Mouse (Mus musculus): ENCODE results near the gene Lrrc36.

The Lrrc36 gene

DNA sequence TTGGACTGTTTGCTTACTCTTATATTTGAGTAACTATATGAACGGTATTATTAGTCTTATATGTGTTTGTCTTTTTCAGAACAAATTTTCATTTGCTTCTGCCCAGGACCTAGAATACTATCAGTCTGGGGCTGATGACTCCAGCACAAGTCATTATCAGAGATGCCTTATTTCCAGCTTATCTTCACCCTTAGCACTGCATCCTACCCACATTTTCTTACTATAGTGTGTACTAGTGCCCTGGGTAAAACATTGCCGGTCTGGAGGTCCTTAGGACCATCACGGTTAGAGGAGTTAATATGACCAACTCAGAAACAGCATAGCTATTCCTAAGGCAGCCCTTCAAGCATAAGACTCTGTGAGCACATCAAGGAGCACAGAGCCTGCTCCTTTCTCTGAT, 34.8 kb downstream of the Lrrc36 start:
- Histone ChIP-seq H3K27me3 (ENCODE audit: insufficient read depth, low read length) (peaks cover 13% of the 10 kb centered on the region), H3K4me1 (replicated peaks; ENCODE audit: low read depth, low read length) (peaks cover 19% of the 10 kb centered on the region), H3K9me3 (ENCODE audit: low read length) (peaks cover 6% of the 10 kb centered on the region), H3K36me3 (ENCODE audit: insufficient read depth, low read length) (no peaks in the 10 kb centered on the region), H3K4me3 (replicated peaks; ENCODE audit: low read length) (no peak overlapping the region)
- TF ChIP-seq NANOG (IDR thresholded peaks at IDR 0.05; ENCODE audit: borderline replicate concordance, low read length) = no peak
- TF ChIP-seq CTCF (conservative IDR thresholded peaks at IDR 0.05; ENCODE audit: low read length) = no peak
- TF ChIP-seq POU5F1 (IDR thresholded peaks at IDR 0.05; ENCODE audit: borderline replicate concordance, low read length) = no peak

DNA sequence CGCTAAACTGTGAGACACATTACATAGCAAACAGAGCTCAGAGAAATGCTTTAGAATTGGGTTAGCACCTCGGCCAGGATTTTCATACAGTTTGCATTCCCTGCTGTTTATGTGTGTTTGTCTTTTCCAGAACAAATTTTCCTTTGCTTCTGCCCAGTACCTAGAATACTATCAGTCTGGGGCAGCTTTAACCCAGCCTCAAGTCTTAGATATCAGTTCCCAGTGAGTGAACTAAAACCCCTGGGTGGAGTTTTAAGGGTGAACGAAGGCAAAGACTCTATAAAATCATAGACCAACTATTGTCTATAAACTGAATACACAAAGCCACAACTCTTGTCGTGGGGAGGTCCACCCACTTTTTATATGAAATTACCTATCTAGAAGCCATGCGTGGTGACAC, 35.2 kb downstream of the Lrrc36 start:
- no peaks in the 10 kb centered on the region for H3K36me3 ChIP-seq (ENCODE audit: insufficient read depth, low read length)
- H3K4me1 ChIP-seq (replicated peaks; ENCODE audit: low read depth, low read length) = peaks cover 19% of the 10 kb centered on the region
- no peak for TF ChIP-seq NANOG (IDR thresholded peaks at IDR 0.05; ENCODE audit: borderline replicate concordance, low read length)
- peaks cover 12% of the 10 kb centered on the region for H3K27me3 ChIP-seq (ENCODE audit: insufficient read depth, low read length)
- peaks cover 6% of the 10 kb centered on the region for H3K9me3 ChIP-seq (ENCODE audit: low read length)
- H3K4me3 ChIP-seq (replicated peaks; ENCODE audit: low read length) = no peak overlapping the region

DNA sequence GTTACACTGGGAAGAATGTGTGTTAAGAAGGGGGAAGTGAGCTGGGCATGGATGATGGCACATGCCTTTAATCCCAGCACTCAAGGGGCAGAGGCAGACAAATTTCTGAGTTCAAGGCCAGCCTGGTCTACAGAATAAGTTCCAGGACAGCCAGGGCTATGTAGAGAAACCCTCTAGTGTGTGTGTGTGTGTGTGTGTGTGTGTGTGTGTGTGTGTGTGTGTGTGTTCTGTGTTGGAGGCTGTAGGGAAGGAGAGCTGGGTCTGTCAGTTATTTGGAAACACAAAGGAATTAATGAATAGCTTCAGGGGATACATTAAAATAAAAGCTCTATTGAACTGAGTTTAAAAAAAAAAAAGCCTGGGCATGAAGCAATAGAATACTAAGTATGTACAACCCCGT, 37.6 kb downstream of the Lrrc36 start:
- peaks cover 10% of the 10 kb centered on the region for H3K4me1 ChIP-seq (replicated peaks; ENCODE audit: low read depth, low read length)
- H3K4me3 ChIP-seq (replicated peaks; ENCODE audit: low read length) = no peak overlapping the region
- H3K9me3 ChIP-seq (ENCODE audit: low read length) = peaks cover 6% of the 10 kb centered on the region
- TF ChIP-seq CTCF (conservative IDR thresholded peaks at IDR 0.05; ENCODE audit: low read length) (no peak), POU5F1 (IDR thresholded peaks at IDR 0.05; ENCODE audit: borderline replicate concordance, low read length) (no peak), NANOG (IDR thresholded peaks at IDR 0.05; ENCODE audit: borderline replicate concordance, low read length) (no peak)
- H3K27me3 ChIP-seq (ENCODE audit: insufficient read depth, low read length) = peaks cover 8% of the 10 kb centered on the region
- no peaks in the 10 kb centered on the region for H3K36me3 ChIP-seq (ENCODE audit: insufficient read depth, low read length)

DNA sequence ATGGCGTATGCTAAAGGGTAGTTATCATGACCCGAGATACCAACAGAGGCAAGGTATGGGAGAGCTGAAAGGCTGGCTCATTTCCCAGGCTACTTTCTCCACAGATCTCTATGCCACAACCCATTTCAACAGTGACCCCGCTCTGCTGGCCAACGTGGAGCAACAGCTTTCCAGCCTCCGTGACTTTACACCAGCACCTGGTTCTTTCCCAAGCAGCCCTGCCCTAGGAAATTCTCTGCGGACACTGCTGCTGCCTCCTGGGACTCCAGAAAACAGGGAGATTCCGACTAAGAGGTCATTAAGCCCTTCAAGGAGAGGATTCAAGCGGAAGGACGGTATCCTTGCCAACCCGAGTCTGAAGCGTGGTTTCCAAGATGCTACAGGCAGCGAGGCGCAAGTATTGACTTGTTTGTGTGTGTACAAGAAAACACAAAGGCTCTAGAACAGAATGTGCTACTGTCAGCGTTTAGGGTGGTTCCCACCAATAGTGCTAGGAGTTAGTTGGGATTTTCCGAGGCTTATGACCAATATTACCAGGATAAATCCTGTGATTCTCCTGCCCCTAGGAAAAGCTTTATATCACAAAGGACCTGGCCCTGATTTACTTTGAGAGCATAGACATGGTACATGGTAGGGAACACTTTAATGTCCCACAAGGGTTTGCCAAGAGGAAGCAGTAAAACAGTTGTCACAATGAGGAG, 38.7 kb downstream of the Lrrc36 start:
- H3K36me3 ChIP-seq (ENCODE audit: insufficient read depth, low read length) = no peaks in the 10 kb centered on the region

DNA sequence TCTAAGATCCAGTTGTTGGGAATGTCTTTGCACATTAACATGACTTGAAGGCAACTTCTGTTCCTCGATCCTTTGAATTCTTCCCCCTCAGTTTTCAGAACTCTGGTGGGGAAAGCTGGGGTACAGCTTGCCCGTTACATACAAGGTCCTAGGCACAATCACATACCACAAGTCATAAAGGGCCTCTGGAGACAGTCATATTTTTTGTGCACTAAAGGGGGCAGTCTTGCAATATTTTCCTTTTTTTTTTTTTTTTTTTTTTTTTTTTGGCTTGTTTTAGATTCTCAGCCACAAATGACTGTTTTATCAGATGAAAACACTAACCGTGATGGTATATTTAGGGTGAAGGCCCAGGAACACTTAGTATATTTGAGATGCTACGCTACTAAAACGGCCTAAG, 39.9 kb downstream of the Lrrc36 start:
- Histone ChIP-seq H3K4me1 (replicated peaks; ENCODE audit: low read depth, low read length) (peaks cover 18% of the 10 kb centered on the region), H3K27me3 (ENCODE audit: insufficient read depth, low read length) (peaks cover 8% of the 10 kb centered on the region), H3K9me3 (ENCODE audit: low read length) (peaks cover 6% of the 10 kb centered on the region), H3K4me3 (replicated peaks; ENCODE audit: low read length) (no peak overlapping the region), H3K36me3 (ENCODE audit: insufficient read depth, low read length) (no peaks in the 10 kb centered on the region)
- no peak for TF ChIP-seq CTCF (conservative IDR thresholded peaks at IDR 0.05; ENCODE audit: low read length)
- TF ChIP-seq NANOG (IDR thresholded peaks at IDR 0.05; ENCODE audit: borderline replicate concordance, low read length) = no peak
- no peak for TF ChIP-seq POU5F1 (IDR thresholded peaks at IDR 0.05; ENCODE audit: borderline replicate concordance, low read length)

More for the DNA sequence above, 38.7 kb downstream of the Lrrc36 start:
- Histone ChIP-seq H3K4me3 (replicated peaks; ENCODE audit: low read length) (no peak overlapping the region), H3K27me3 (ENCODE audit: insufficient read depth, low read length) (peaks cover 8% of the 10 kb centered on the region), H3K4me1 (replicated peaks; ENCODE audit: low read depth, low read length) (peaks cover 7% of the 10 kb centered on the region), H3K9me3 (ENCODE audit: low read length) (peaks cover 6% of the 10 kb centered on the region)
- TF ChIP-seq NANOG (IDR thresholded peaks at IDR 0.05; ENCODE audit: borderline replicate concordance, low read length) (no peak), POU5F1 (IDR thresholded peaks at IDR 0.05; ENCODE audit: borderline replicate concordance, low read length) (no peak), CTCF (conservative IDR thresholded peaks at IDR 0.05; ENCODE audit: low read length) (no peak)

DNA sequence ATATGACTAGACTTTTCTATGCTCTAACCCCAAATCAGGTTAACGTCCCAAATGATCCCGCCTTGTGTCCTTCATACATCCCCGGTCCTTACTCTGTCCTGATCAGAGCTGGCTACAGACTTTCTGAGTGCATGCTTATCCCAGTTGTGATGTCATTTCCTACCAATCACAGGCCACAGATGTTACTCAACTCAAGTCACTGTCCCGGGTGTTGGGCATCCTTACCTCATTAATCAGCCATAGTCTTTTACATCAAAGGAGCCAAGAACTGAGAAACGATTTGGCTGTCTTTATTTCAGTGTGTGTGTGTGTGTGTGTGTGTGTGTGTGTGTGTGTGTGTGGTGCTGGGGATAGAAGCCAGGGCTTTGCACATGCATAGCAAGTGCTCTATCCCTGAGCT, 40.7 kb downstream of the Lrrc36 start:
- Histone ChIP-seq H3K4me1 (replicated peaks; ENCODE audit: low read depth, low read length) (peaks cover 20% of the 10 kb centered on the region), H3K4me3 (replicated peaks; ENCODE audit: low read length) (no peak overlapping the region), H3K27me3 (ENCODE audit: insufficient read depth, low read length) (peaks cover 7% of the 10 kb centered on the region), H3K9me3 (ENCODE audit: low read length) (peaks cover 6% of the 10 kb centered on the region), H3K36me3 (ENCODE audit: insufficient read depth, low read length) (no peaks in the 10 kb centered on the region)
- TF ChIP-seq POU5F1 (IDR thresholded peaks at IDR 0.05; ENCODE audit: borderline replicate concordance, low read length) = no peak
- TF ChIP-seq NANOG (IDR thresholded peaks at IDR 0.05; ENCODE audit: borderline replicate concordance, low read length) = no peak
- TF ChIP-seq CTCF (conservative IDR thresholded peaks at IDR 0.05; ENCODE audit: low read length) = no peak

DNA sequence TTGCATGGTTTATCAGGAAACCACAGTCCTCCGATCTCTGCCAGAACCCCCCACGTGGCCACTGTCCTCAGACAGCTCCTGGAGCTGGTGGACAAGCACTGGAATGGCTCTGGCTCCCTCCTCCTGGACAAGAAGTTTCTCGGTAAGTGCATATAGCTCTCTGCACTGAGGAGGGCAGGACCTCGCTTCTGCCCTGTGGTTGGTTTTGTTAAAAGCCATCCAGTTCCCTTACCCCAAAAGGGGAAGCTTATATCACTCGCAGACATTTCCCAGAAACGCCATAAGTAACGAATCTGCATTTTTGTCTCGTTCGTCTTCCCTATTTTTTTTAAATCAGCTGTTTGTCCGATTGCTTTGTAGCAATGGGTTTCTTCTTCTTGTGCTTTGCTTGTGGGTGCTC, 41.8 kb downstream of the Lrrc36 start:
- TF ChIP-seq NANOG (IDR thresholded peaks at IDR 0.05; ENCODE audit: borderline replicate concordance, low read length) = no peak
- TF ChIP-seq CTCF (conservative IDR thresholded peaks at IDR 0.05; ENCODE audit: low read length) = no peak
- no peak for TF ChIP-seq POU5F1 (IDR thresholded peaks at IDR 0.05; ENCODE audit: borderline replicate concordance, low read length)
- Histone ChIP-seq H3K4me1 (replicated peaks; ENCODE audit: low read depth, low read length) (peaks cover 20% of the 10 kb centered on the region), H3K4me3 (replicated peaks; ENCODE audit: low read length) (no peak overlapping the region), H3K9me3 (ENCODE audit: low read length) (no peaks in the 10 kb centered on the region), H3K27me3 (ENCODE audit: insufficient read depth, low read length) (peaks cover 2% of the 10 kb centered on the region), H3K36me3 (ENCODE audit: insufficient read depth, low read length) (no peaks in the 10 kb centered on the region)

DNA sequence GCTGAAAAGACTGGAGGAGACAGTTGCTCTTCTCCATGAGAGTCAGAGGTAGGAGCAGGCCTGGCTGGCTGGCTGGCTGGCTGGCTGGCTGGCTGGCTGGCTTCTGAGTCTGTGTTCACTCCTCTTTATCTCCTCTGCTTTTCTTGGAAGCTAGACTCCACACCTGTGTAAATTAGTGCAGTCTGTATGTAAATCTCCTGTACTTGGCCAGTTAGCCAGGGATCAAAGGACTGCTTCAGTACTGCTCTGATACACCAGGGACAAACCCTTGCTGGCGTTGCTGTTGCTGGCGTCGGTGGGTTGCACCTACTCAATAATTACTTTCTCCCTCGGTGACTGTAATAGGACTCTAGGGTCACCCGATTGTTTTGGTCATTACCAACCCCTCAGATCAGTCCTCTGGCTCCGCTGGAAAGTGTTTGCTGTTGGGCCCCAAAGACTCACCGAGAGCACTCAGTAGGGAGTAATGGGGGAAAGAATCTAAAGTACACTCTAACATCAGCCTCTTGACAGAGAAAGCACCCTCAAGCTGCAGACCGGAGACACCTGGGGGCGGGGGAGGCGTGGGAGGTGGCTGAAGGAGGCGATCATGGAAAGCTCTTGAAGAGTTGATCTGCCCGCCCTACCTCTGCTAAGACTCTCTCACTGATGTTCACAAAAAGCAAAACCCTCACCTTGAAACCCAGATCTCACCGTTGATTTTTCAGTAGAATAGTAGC, 47.9 kb downstream of the Lrrc36 start:
- H3K27me3 ChIP-seq (ENCODE audit: insufficient read depth, low read length) = peaks cover 16% of the 10 kb centered on the region
- H3K36me3 ChIP-seq (ENCODE audit: insufficient read depth, low read length) = no peaks in the 10 kb centered on the region
- H3K4me1 ChIP-seq (replicated peaks; ENCODE audit: low read depth, low read length) = peaks cover 26% of the 10 kb centered on the region
- H3K4me3 ChIP-seq (replicated peaks; ENCODE audit: low read length) = no peak overlapping the region
- no peak for TF ChIP-seq NANOG (IDR thresholded peaks at IDR 0.05; ENCODE audit: borderline replicate concordance, low read length)
- no peak for TF ChIP-seq CTCF (conservative IDR thresholded peaks at IDR 0.05; ENCODE audit: low read length)
- TF ChIP-seq POU5F1 (IDR thresholded peaks at IDR 0.05; ENCODE audit: borderline replicate concordance, low read length) = no peak
- H3K9me3 ChIP-seq (ENCODE audit: low read length) = no peaks in the 10 kb centered on the region

All from E14TG2a.4 (cell line).